Mouse (Mus musculus) hindbrain, embryonic 16.5 days (tissue): Measurements from ENCODE around the gene Ogfod2. TPM values are rescaled to one million over a fixed set of nuclear protein-coding genes. Genes with fewer than 3 reads are reported as not detected.

Source experiments
- ATAC-seq: fragments of 200-750 bp; cut with Nextera tagmentation; 2 replicates; pipeline ENCODE4 v1.8.0; 2017; ENCODE audit warnings: moderate TSS enrichment, moderate library complexity
- H3K27ac ChIP-seq: fragments of 300-500 bp; sonication (generic); 2 replicates; pipeline ENCODE4 v1.5.1; 2014; ENCODE audit warnings: low read depth, mild to moderate bottlenecking, control low read depth, low read length, moderate library complexity
- H3K27me3 ChIP-seq: fragments of 300-500 bp; sonication (generic); replicated peaks from 2 replicates; pipeline ENCODE4 v1.6.1; 2014; ENCODE audit warnings: low read length; ENCODE audit not compliant: control insufficient read depth, insufficient read depth
- H3K36me3 ChIP-seq: fragments of 300-500 bp; sonication (generic); 2 replicates; pipeline ENCODE4 v1.6.1; 2014; ENCODE audit warnings: mild to moderate bottlenecking, low read length, moderate library complexity, mixed read lengths; ENCODE audit not compliant: control insufficient read depth, insufficient read depth
- H3K4me1 ChIP-seq: fragments of 300-500 bp; sonication (generic); 2 replicates; pipeline ENCODE4 v1.6.1; 2014; ENCODE audit warnings: low read depth, low read length; ENCODE audit not compliant: control insufficient read depth, insufficient read depth
- H3K4me2 ChIP-seq: fragments of 300-500 bp; sonication (generic); 2 replicates; pipeline ENCODE4 v1.6.1; 2014; ENCODE audit warnings: mild to moderate bottlenecking, low read length, control low read depth, moderate library complexity
- H3K4me3 ChIP-seq: fragments of 300-500 bp; sonication (generic); 2 replicates; pipeline ENCODE4 v1.5.1; 2014; ENCODE audit warnings: mild to moderate bottlenecking, low read length, control low read depth, moderate library complexity
- H3K9ac ChIP-seq: fragments of 300-500 bp; sonication (generic); 2 replicates; pipeline ENCODE4 v1.6.1; 2014; ENCODE audit warnings: low read depth, mild to moderate bottlenecking, control low read depth, low read length, moderate library complexity
- H3K9me3 ChIP-seq: fragments of 300-500 bp; sonication (generic); 2 replicates; pipeline ENCODE4 v1.6.1; 2014; ENCODE audit warnings: mild to moderate bottlenecking, low read length, moderate library complexity; ENCODE audit not compliant: control insufficient read depth
- WGBS: fragments of 180-500 bp; shearing (Covaris S2); extraction: QIAGEN DNeasy Blood & Tissue Kit; methylation state at CpG from one replicate; pipeline ENCODE4 v1.1.7; 2014; 5-methylcytosine and 5-hydroxymethylcytosine counted together
- polyA plus RNA-seq: library from polyadenylated mRNA; unstranded; fragments of >200 nt; fragmentation: Nextera tagmentation; extraction: Ambion mirVana; gene quantifications from 2 replicates; pipeline ENCODE4 v1.2.1, GENCODE M21; 2015

Ogfod2 gene
- polyA plus RNA-seq, 1 experiment from 2014 or later, result 44.2 TPM

DNA sequence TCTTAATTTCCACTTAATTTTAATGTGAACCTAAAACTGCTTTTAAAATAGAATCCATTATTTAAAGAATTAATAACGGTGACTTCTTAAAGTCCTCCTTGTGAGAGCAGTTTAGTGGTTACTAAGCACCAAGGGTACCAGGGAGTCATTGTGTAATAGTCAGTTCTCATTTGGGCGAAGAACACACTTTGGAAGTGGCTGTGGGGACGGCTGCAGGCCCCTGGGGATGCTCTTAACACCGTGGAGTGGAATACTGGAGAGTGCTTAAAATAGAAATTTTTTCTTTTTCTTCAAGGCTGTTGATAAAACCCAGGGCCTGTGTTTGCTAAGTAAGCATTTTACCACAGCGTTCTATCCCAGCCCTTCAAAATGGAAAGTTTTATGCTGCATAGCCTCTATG, 43.8 kb downstream of the Ogfod2 start:
- H3K27ac ChIP-seq, result no peak overlapping the region
- no peaks in the 10 kb centered on the region for H3K9me3 ChIP-seq
- no peaks in the 10 kb centered on the region for H3K4me1 ChIP-seq
- ATAC-seq, result no peak
- WGBS, result 76% methylated on average over 5 of the region's 5 CpGs
- H3K27me3 ChIP-seq, result no peaks in the 10 kb centered on the region
- no peak overlapping the region for H3K9ac ChIP-seq
- no peak overlapping the region for H3K4me3 ChIP-seq
- no peak overlapping the region for H3K4me2 ChIP-seq
- peaks cover 12% of the 10 kb centered on the region for H3K36me3 ChIP-seq

DNA sequence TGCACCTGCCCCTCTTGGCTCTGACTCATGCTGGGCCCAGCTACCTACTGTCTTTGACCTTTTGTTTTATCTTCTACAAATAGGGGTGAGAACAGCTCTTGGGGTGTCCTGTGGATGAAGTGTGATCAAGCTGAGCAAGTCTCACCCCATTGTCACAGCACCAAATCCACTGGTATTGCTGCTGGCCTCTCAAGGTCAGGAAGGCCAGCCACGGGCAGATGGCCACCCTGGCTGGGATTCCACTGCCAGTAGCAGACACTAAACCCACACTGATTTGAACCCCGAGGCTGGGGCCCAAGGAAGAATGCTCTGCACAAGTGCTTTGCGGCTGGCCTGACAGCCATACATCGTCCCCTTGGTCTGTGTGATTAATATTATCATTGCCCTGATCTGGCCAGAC, 46.2 kb downstream of the Ogfod2 start:
- no peaks in the 10 kb centered on the region for H3K27me3 ChIP-seq
- H3K36me3 ChIP-seq, result no peaks in the 10 kb centered on the region
- no peak overlapping the region for H3K27ac ChIP-seq
- no peak overlapping the region for H3K9ac ChIP-seq
- ATAC-seq, result no peak
- no peaks in the 10 kb centered on the region for H3K9me3 ChIP-seq
- 68% methylated on average over 4 of the region's 4 CpGs for WGBS
- H3K4me1 ChIP-seq, result peaks cover 14% of the 10 kb centered on the region
- no peak overlapping the region for H3K4me3 ChIP-seq
- H3K4me2 ChIP-seq, result no peak overlapping the region

GRCm38 (mm10) chr5:124159453-124159852, 47.4 kb downstream of the Ogfod2 start:
- Histone ChIP-seq H3K9me3 (no peaks in the 10 kb centered on the region), H3K4me3 (no peak overlapping the region), H3K27me3 (no peaks in the 10 kb centered on the region), H3K9ac (no peak overlapping the region), H3K4me1 (peaks cover 22% of the 10 kb centered on the region), H3K4me2 (no peak overlapping the region), H3K27ac (no peak overlapping the region), H3K36me3 (no peaks in the 10 kb centered on the region)
- 52% methylated on average over 7 of the region's 7 CpGs for WGBS
- no peak for ATAC-seq

GRCm38 (mm10) chr5:124161831-124162230, 49.7 kb downstream of the Ogfod2 start:
- H3K4me1 ChIP-seq, result peaks cover 46% of the 10 kb centered on the region
- H3K27me3 ChIP-seq, result no peaks in the 10 kb centered on the region
- H3K4me3 ChIP-seq, result no peak overlapping the region
- ATAC-seq, result peak; percentile 37; the same call in 1 of the 2 replicates
- 0 out of 2 replicates have a peak overlapping the region, but pooled peaks have one; percentile 14 for H3K9ac ChIP-seq
- peak overlapping the region; percentile 1 for H3K27ac ChIP-seq
- no peak overlapping the region for H3K4me2 ChIP-seq
- no peaks in the 10 kb centered on the region for H3K9me3 ChIP-seq
- H3K36me3 ChIP-seq, result no peaks in the 10 kb centered on the region
- 34% methylated on average over 10 of the region's 10 CpGs for WGBS

GRCm38 (mm10) chr5:124162577-124162976, 50.5 kb downstream of the Ogfod2 start:
- H3K36me3 ChIP-seq, result no peaks in the 10 kb centered on the region
- ATAC-seq, result peak; percentile 56
- 42% methylated on average over 5 of the region's 5 CpGs for WGBS
- H3K27me3 ChIP-seq, result no peaks in the 10 kb centered on the region
- peaks cover 50% of the 10 kb centered on the region for H3K4me1 ChIP-seq
- no peak overlapping the region for H3K4me3 ChIP-seq
- H3K27ac ChIP-seq, result no peak overlapping the region
- no peak overlapping the region for H3K4me2 ChIP-seq
- H3K9ac ChIP-seq, result no peak overlapping the region
- no peaks in the 10 kb centered on the region for H3K9me3 ChIP-seq

DNA sequence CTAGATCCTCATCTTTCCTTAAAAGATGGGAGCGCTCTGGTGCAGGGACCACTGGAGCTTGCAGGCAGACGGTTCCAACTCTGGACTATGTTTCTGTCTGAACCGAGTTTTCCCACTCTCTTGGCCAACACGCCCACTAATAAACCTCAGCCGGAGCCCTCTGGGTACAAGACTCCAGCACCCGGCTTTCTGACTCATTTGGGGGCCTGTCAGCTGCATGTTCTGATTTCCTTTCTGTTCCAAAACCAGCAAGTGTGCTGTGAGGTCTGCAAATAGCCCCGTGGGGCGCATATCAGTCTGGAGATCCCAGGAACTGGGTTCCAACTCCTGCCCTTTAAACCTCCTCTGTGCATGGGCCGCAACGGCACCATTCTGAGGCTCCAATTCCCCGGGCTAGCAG, 51.3 kb downstream of the Ogfod2 start:
- Histone ChIP-seq H3K4me3 (no peak overlapping the region), H3K27me3 (no peaks in the 10 kb centered on the region), H3K4me2 (no peak overlapping the region), H3K9me3 (no peaks in the 10 kb centered on the region), H3K9ac (no peak overlapping the region), H3K36me3 (no peaks in the 10 kb centered on the region), H3K4me1 (peaks cover 52% of the 10 kb centered on the region), H3K27ac (no peak overlapping the region)
- no peak for ATAC-seq
- WGBS, result 81% methylated on average over 11 of the region's 11 CpGs

Other genes with a start within 250 kb of the Ogfod2 start
- not detected in 2 replicates for gene Hcar2, start 246.8 kb upstream of the Ogfod2 start, polyA plus RNA-seq
- gene Hcar1, start 232.3 kb upstream of the Ogfod2 start, polyA plus RNA-seq, result 0.91 and 0.94 TPM in 2 replicates
- gene Denr, start 205.1 kb upstream of the Ogfod2 start, polyA plus RNA-seq, result 105 and 112 TPM in 2 replicates
- gene Gm43518, start 184.9 kb upstream of the Ogfod2 start, polyA plus RNA-seq, result 3.7 and 4.9 TPM in 2 replicates
- 4.2 and 5.7 TPM in 2 replicates for gene Ccdc62, start 181.6 kb upstream of the Ogfod2 start, polyA plus RNA-seq
- gene Hip1r, start 138.7 kb upstream of the Ogfod2 start, polyA plus RNA-seq, result 34.3 and 35.3 TPM in 2 replicates
- 70.9 and 81.1 TPM in 2 replicates for gene Vps37b, start 80.0 kb upstream of the Ogfod2 start, polyA plus RNA-seq
- 27.2 and 28.1 TPM in 2 replicates for gene Abcb9, start 16.5 kb upstream of the Ogfod2 start, polyA plus RNA-seq
- gene Arl6ip4, start 3.8 kb downstream of the Ogfod2 start, polyA plus RNA-seq, result 75.3 and 81.1 TPM in 2 replicates
- gene Pitpnm2, start 137.5 kb downstream of the Ogfod2 start, polyA plus RNA-seq, result 8.4 and 9.8 TPM in 2 replicates
- 9.1 and 9.9 TPM in 2 replicates for gene Mphosph9, start 215.7 kb downstream of the Ogfod2 start, polyA plus RNA-seq
- gene 2810006K23Rik, start 215.8 kb downstream of the Ogfod2 start, polyA plus RNA-seq, result 13.3 and 14.2 TPM in 2 replicates